Mouse (Mus musculus): Measurements from ENCODE around the gene Atp5g3. TPM values are rescaled to one million over a fixed set of nuclear protein-coding genes. Genes with fewer than 3 reads are reported as not detected.

Atp5g3 gene
- 3,590 TPM for polyA plus RNA-seq (2014; fragmentation: Illumina TruSeq; extraction: RNeasy Lipid Tissue Mini Kit (QIAGEN cat#74804); ENCODE audit: low read depth, low replicate concordance)

GRCm38 (mm10) chr2:73911175-73911700 lies at the start of gene Atp5g3:
Atp5g3 (minus strand) TSS chr2:73911326.

GRCm38 (mm10) chr2:73892464-73893296 lies 18.4 kb downstream of the Atp5g3 start, which contains the start of gene Atf2:
Atf2 (minus strand) TSS chr2:73892639.

Other genes with a start within 250 kb of the Atp5g3 start
- 34.9 TPM for gene Chn1, start 136.0 kb downstream of the Atp5g3 start, polyA plus RNA-seq (2014; fragmentation: Illumina TruSeq; extraction: RNeasy Lipid Tissue Mini Kit (QIAGEN cat#74804); ENCODE audit: low read depth, low replicate concordance)
- 22.6 TPM for gene Atf2, start 18.7 kb downstream of the Atp5g3 start, polyA plus RNA-seq (2014; fragmentation: Illumina TruSeq; extraction: RNeasy Lipid Tissue Mini Kit (QIAGEN cat#74804); ENCODE audit: low read depth, low replicate concordance)